ENCODE assay signal across 15 mouse cellular contexts in genomic region chr10:12111720-12112119, GRCm38 (mm10).
"Had no signal": no experiment of that assay in that cellular context is flagged by ENCODE, and none has a peak within 500 bp of the region (broad histone marks: within the 10 kb centered on the region; RNA-seq: fewer than 3 reads in every experiment).

No protein-coding gene starts in this region.

- DNase-seq: kidney, postnatal 36 days; layer of hippocampus, adult 9-11 months; liver; liver, embryonic 13.5 days; lung, adult 2 months; lung, postnatal 14 days; lung, postnatal 4 days; midbrain, embryonic 14.5 days; right cerebral cortex, postnatal 25 days; spleen, adult 18-20 months; thymus, postnatal 25 days had no signal

- H3K36me3 ChIP-seq: limb, embryonic 10.5 days; limb, embryonic 13.5 days; liver, embryonic 13.5 days; stomach, embryonic 15.5 days had no signal

- H3K4me1 ChIP-seq: limb, embryonic 10.5 days; limb, embryonic 13.5 days; liver, embryonic 13.5 days; stomach, embryonic 15.5 days had no signal

- H3K9me3 ChIP-seq: limb, embryonic 10.5 days; limb, embryonic 13.5 days; liver, embryonic 13.5 days; stomach, embryonic 15.5 days had no signal

- H3K27ac ChIP-seq: kidney, postnatal 0 days; limb, embryonic 10.5 days; limb, embryonic 13.5 days; liver, embryonic 13.5 days; stomach, embryonic 15.5 days had no signal

- H3K4me3 ChIP-seq: limb, embryonic 10.5 days; limb, embryonic 13.5 days; liver, embryonic 13.5 days; stomach, embryonic 15.5 days had no signal

- H3K27me3 ChIP-seq: limb, embryonic 13.5 days; liver, embryonic 13.5 days; stomach, embryonic 15.5 days had no signal
